Mouse (Mus musculus) ovary, postnatal 14 days (tissue): ENCODE measurements at regions not wholly inside any gene's neighbourhood (a gene's known extent, or its start where the extent isn't known, plus 50 kb on each side); places are given as distances from the start of the nearest gene placed in this dataset.

ENCODE experiments used
- DNase-seq: peaks from one replicate; pipeline ENCODE4 v3.0.0; 2022; ENCODE audit warnings: low spot score

- DNase-seq, result no peak
Measured at GRCm38 (mm10) chr8:77850523-77850922, 126.3 kb upstream of the Ednra start.

- no peak for DNase-seq
Measured at GRCm38 (mm10) chr8:77870264-77870663, 146.0 kb upstream of the Ednra start.

- no peak for DNase-seq
Measured at GRCm38 (mm10) chr8:77872771-77873170, 148.5 kb upstream of the Ednra start.

GRCm38 (mm10) chr8:77919776-77920175 is 195.5 kb upstream of the Ednra start:
- DNase-seq, result no peak

GRCm38 (mm10) chr8:77921868-77922267 is 197.6 kb upstream of the Ednra start:
- no peak for DNase-seq

GRCm38 (mm10) chr8:77947702-77948101 is 223.4 kb upstream of the Ednra start:
- no peak for DNase-seq

- no peak for DNase-seq
Measured at GRCm38 (mm10) chr8:77949640-77950039, 225.4 kb upstream of the Ednra start.

- no peak for DNase-seq
Measured at GRCm38 (mm10) chr8:77958814-77959372, 234.6 kb upstream of the Ednra start.

- DNase-seq, result no peak
Measured at GRCm38 (mm10) chr8:77963102-77963698, 238.9 kb upstream of the Ednra start.

- no peak for DNase-seq
Measured at GRCm38 (mm10) chr8:77970378-77970777, 242.7 kb upstream of the Ttc29 start.

GRCm38 (mm10) chr8:77973714-77974113 is 239.4 kb upstream of the Ttc29 start:
- DNase-seq, result no peak

- no peak for DNase-seq
Measured at GRCm38 (mm10) chr8:77979106-77979505, 234.0 kb upstream of the Ttc29 start.

- no peak for DNase-seq
Measured at GRCm38 (mm10) chr8:77980701-77981100, 232.4 kb upstream of the Ttc29 start.

GRCm38 (mm10) chr8:77982031-77982430 is 231.1 kb upstream of the Ttc29 start:
- no peak for DNase-seq

GRCm38 (mm10) chr8:77983476-77983875 is 229.6 kb upstream of the Ttc29 start:
- DNase-seq, result no peak

GRCm38 (mm10) chr8:77987237-77987636 is 225.9 kb upstream of the Ttc29 start:
- no peak for DNase-seq

GRCm38 (mm10) chr8:77988291-77989056 is 224.6 kb upstream of the Ttc29 start:
- no peak for DNase-seq

GRCm38 (mm10) chr8:77991050-77991449 is 222.0 kb upstream of the Ttc29 start:
- DNase-seq, result no peak

GRCm38 (mm10) chr8:78000303-78000702 is 212.8 kb upstream of the Ttc29 start:
- no peak for DNase-seq

GRCm38 (mm10) chr8:78001656-78002055 is 211.4 kb upstream of the Ttc29 start:
- DNase-seq, result no peak

GRCm38 (mm10) chr8:78002071-78002470 is 211.0 kb upstream of the Ttc29 start:
- no peak for DNase-seq

GRCm38 (mm10) chr8:78003888-78004543 is 209.1 kb upstream of the Ttc29 start:
- peak; percentile 49 for DNase-seq

- DNase-seq, result no peak
Measured at GRCm38 (mm10) chr8:78004891-78005290, 208.2 kb upstream of the Ttc29 start.
